Mouse (Mus musculus) megakaryocyte, embryonic 14.5 days (primary cell): ENCODE measurements around the gene Tekt2.

ENCODE experiments used
- FLI1 ChIP-seq: IDR thresholded peaks from 2 replicates; pipeline ENCODE4 v1.6.1; 2012; ENCODE audit warnings: low read length, inconsistent platforms, mixed read lengths
- GATA1 ChIP-seq: IDR thresholded peaks from 3 replicates; pipeline ENCODE4 v1.6.1; 2012; ENCODE audit warnings: mixed read lengths, low read length, inconsistent platforms, borderline replicate concordance

- TF ChIP-seq FLI1 = no peak
- no peak for TF ChIP-seq GATA1
These were observed 627 bp downstream of the Tekt2 start for GRCm38 (mm10) chr4:126324861-126325260.
